In genomic region chr12:75091921-75092320, GRCm38 (mm10) we compare ENCODE assay signal across 25 mouse cellular contexts.
"Had no signal": no experiment of that assay in that cellular context is flagged by ENCODE, and none has a peak within 500 bp of the region (broad histone marks: within the 10 kb centered on the region; RNA-seq: fewer than 3 reads in every experiment).

No protein-coding gene starts in this region.

- H3K9ac ChIP-seq: heart, embryonic 13.5 days; heart, embryonic 15.5 days; hindbrain, embryonic 13.5 days; hindbrain, embryonic 15.5 days; intestine, embryonic 15.5 days; limb, embryonic 12.5 days; liver, embryonic 13.5 days had no signal

- H3K4me3 ChIP-seq: gastrocnemius, adult 2 months; heart, adult 2 months; heart, embryonic 13.5 days; heart, embryonic 15.5 days; hindbrain, embryonic 13.5 days; hindbrain, embryonic 15.5 days; intestine, embryonic 15.5 days; layer of hippocampus, adult 2 months; left cerebral cortex, adult 2 months; limb, embryonic 10.5 days; limb, embryonic 12.5 days; liver, embryonic 13.5 days had no signal

- H3K27me3 ChIP-seq: heart, embryonic 13.5 days; heart, embryonic 15.5 days; hindbrain, embryonic 13.5 days; hindbrain, embryonic 15.5 days; intestine, embryonic 15.5 days; limb, embryonic 12.5 days; liver, embryonic 13.5 days had no signal

- H3K4me2 ChIP-seq: heart, embryonic 11.5 days; heart, embryonic 13.5 days; heart, embryonic 15.5 days; hindbrain, embryonic 13.5 days; hindbrain, embryonic 15.5 days; intestine, embryonic 15.5 days; limb, embryonic 12.5 days; liver, embryonic 11.5 days; liver, embryonic 13.5 days had no signal

- DNase-seq: gastrocnemius, adult 2 months; gastrocnemius, postnatal 10 days; gastrocnemius, postnatal 25 days; heart, adult 2 months; heart, postnatal 4 days; kidney, adult 18-20 months; kidney, adult 8-10 months; kidney, postnatal 10 days; kidney, postnatal 25 days; kidney, postnatal 4 days; liver; liver, embryonic 13.5 days had no signal

- H3K9me3 ChIP-seq: heart, embryonic 13.5 days; heart, embryonic 15.5 days; hindbrain, embryonic 13.5 days; hindbrain, embryonic 15.5 days; intestine, embryonic 15.5 days; limb, embryonic 10.5 days; limb, embryonic 12.5 days; liver, embryonic 13.5 days had no signal

- H3K27ac ChIP-seq: gastrocnemius, adult 2 months; heart, adult 2 months; heart, embryonic 13.5 days; heart, embryonic 15.5 days; hindbrain, embryonic 13.5 days; hindbrain, embryonic 15.5 days; intestine, embryonic 15.5 days; layer of hippocampus, adult 2 months; left cerebral cortex, adult 2 months; limb, embryonic 10.5 days; limb, embryonic 12.5 days; liver, embryonic 13.5 days had no signal

- H3K4me1 ChIP-seq: heart, embryonic 13.5 days; heart, embryonic 15.5 days; hindbrain, embryonic 13.5 days; hindbrain, embryonic 15.5 days; intestine, embryonic 15.5 days; limb, embryonic 10.5 days; limb, embryonic 12.5 days; liver, embryonic 13.5 days had no signal

- ATAC-seq: inflammation-experienced regulatory T-cells, adult 6 months; intestine, embryonic 15.5 days; intestine, postnatal 0 days had no signal

- H3K36me3 ChIP-seq: heart, embryonic 13.5 days; heart, embryonic 15.5 days; hindbrain, embryonic 13.5 days; hindbrain, embryonic 15.5 days; intestine, embryonic 15.5 days; limb, embryonic 10.5 days; limb, embryonic 12.5 days; liver, embryonic 13.5 days had no signal
